Mouse (Mus musculus) heart, embryonic 11.5 days (tissue): ENCODE data around the gene Ranbp3. TPM values are rescaled to one million over a fixed set of nuclear protein-coding genes. Genes with fewer than 3 reads are reported as not detected.
A peak's percentile ranks its signal among the peaks of the same experiment; 100 is the strongest.
"Not testable (repeated sequence)": the region's sequence is repeated elsewhere in the genome, so short reads cannot be mapped to it uniquely, and the experiment has no call there.

ENCODE experiments used
- ATAC-seq: fragments of 200-750 bp; cut with Nextera tagmentation; replicated peaks from 2 replicates; pipeline ENCODE4 v1.8.0; 2017; ENCODE audit warnings: moderate library complexity; ENCODE audit not compliant: insufficient number of reproducible peaks, low FRiP score, low TSS enrichment
- H3K27ac ChIP-seq: fragments of 300-500 bp; sonication (generic); 2 replicates; pipeline ENCODE4 v1.5.1; 2014; ENCODE audit warnings: mild to moderate bottlenecking, low read depth, low read length
- H3K27me3 ChIP-seq: fragments of 300-500 bp; sonication (generic); 2 replicates; pipeline ENCODE4 v1.6.1; 2014; ENCODE audit warnings: mild to moderate bottlenecking, low read length, mixed read lengths; ENCODE audit not compliant: control insufficient read depth, insufficient read depth
- H3K36me3 ChIP-seq: fragments of 300-500 bp; sonication (generic); 2 replicates; pipeline ENCODE4 v1.6.1; 2014; ENCODE audit warnings: mild to moderate bottlenecking, low read length, moderate library complexity, mixed read lengths; ENCODE audit not compliant: control insufficient read depth, insufficient read depth
- H3K4me1 ChIP-seq: fragments of 300-500 bp; sonication (generic); 2 replicates; pipeline ENCODE4 v1.6.1; 2014; ENCODE audit warnings: low read length; ENCODE audit not compliant: control insufficient read depth, insufficient read depth
- H3K4me2 ChIP-seq: fragments of 300-500 bp; sonication (generic); 2 replicates; pipeline ENCODE4 v1.6.1; 2014; ENCODE audit warnings: mild to moderate bottlenecking, moderate library complexity
- H3K4me3 ChIP-seq: fragments of 300-500 bp; sonication (generic); 2 replicates; pipeline ENCODE4 v1.5.1; 2014; ENCODE audit warnings: low read depth, low read length
- H3K9ac ChIP-seq: fragments of 300-500 bp; sonication (generic); 2 replicates; pipeline ENCODE4 v1.6.1; 2014; ENCODE audit warnings: mild to moderate bottlenecking, low read depth, low read length, moderate library complexity
- H3K9me3 ChIP-seq: fragments of 300-500 bp; sonication (generic); replicated peaks from 2 replicates; pipeline ENCODE4 v1.6.1; 2016; ENCODE audit warnings: low read length; ENCODE audit not compliant: control insufficient read depth
- WGBS: fragments of 180-500 bp; shearing (Covaris S2); extraction: QIAGEN DNeasy Blood & Tissue Kit; methylation state at CpG from one replicate; pipeline ENCODE4 v1.1.7; 2014; ENCODE audit not compliant: insufficient replicate concordance; 5-methylcytosine and 5-hydroxymethylcytosine counted together
- polyA plus RNA-seq: library from polyadenylated mRNA; unstranded; fragments of >200 nt; fragmentation: Nextera tagmentation; extraction: Ambion mirVana; gene quantifications from 2 replicates; pipeline ENCODE4 v1.2.1, GENCODE M21; 2014

Ranbp3 gene
- 65.9 and 66.2 TPM in 2 replicates for polyA plus RNA-seq

DNA sequence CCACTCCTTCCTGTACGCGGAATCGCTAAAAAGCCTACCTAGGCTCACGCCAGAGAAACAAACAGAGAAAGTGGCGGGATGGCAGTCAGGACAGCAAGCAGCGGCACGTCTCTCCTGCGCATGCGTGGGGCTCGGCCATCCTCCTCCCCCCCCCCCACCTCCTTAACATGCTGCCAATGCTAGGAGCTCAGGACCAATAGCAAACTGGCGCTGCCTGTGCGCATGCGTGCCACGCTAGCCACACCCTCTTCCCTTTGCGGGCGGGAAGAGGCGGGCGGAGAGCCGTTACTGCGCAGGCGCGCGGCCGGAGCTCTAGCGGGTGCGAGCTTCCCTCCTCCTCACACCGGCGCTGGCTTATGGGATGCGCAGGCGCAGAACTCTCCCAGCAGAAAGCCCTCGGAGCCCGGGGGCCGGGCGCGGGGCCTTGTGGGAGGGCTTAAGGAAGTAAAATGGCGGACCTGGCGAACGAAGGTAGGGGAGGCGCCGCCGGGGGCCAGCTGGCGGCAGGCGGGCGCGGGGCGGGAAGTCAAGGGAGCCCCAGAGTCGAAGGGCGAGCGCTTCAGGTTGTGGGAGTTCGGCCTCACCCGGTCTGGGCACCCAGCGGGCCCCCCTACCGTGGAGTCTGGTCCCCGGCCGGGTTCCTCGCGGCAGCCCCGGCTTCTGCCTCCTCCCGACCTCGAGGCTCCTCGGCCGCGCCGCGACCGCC, at the start of gene Ranbp3:
Gene Ranbp3 (plus strand): TSS at position 354 of the 706 bp plus-strand sequence.
- Histone ChIP-seq H3K27me3 (no peaks in the 10 kb centered on the region), H3K4me1 (peaks cover 16% of the 10 kb centered on the region), H3K36me3 (peaks cover 9% of the 10 kb centered on the region), H3K4me2 (peak within 1 kb of the TSS; percentile 76), H3K9me3 (no peaks in the 10 kb centered on the region), H3K9ac (peak within 1 kb of the TSS; percentile 98), H3K4me3 (peak within 1 kb of the TSS; percentile 91), H3K27ac (peak within 1 kb of the TSS; percentile 85)
- peak; percentile 89 for ATAC-seq
- WGBS, result under 1% methylated on average over 62 of the region's 66 CpGs

DNA sequence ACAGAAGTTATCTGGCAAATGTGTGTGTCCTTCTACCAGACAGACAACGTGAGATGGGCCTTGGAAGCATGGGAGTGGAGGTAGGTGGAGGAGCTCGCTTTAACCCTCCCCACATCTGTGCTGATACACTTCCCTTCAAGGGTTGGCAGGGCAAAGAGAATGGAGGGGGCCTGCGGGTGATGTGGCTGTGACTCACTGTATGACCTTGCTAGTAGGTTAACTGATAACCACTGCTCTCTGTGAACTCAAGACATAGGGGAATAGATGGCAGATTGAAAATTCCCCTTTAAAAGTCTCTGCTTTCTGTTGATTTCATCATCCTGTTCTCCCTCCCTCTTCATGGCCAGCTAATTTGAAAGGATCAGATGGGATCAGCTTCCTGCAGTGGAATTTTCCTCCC, 47.6 kb upstream of the Ranbp3 start:
- Histone ChIP-seq H3K9me3 (no peaks in the 10 kb centered on the region), H3K9ac (no peak overlapping the region), H3K27me3 (no peaks in the 10 kb centered on the region), H3K36me3 (peaks cover 14% of the 10 kb centered on the region), H3K4me2 (peak overlapping the region; percentile 96), H3K4me3 (peak overlapping the region; percentile 80), H3K4me1 (peaks cover 16% of the 10 kb centered on the region), H3K27ac (no peak overlapping the region)
- 63% methylated on average over 3 of the region's 3 CpGs for WGBS
- ATAC-seq, result no peak

DNA sequence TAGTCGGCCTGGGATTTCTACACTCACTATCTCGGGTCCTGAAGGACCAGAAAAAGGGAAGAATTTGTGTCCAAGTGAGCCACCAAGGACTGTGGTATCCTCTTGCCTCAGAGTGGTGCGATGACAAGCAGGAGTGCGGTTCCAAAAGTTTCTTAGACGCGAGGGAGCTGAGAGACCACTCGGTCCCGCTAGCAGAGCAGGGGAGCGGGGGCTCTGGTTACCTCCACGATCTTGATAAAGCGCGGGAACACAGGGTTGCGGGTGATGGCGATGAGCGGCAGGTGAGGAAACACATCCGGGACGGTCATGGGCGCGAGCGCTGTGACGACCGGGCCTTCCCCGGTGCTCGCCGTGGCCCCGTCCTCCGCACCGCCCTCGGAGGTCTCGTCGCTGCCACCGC, 46.8 kb upstream of the Ranbp3 start:
- no peak; the same call in 1 of the 2 replicates for ATAC-seq
- peak overlapping the region; percentile 38; the same call in 1 of the 2 replicates for H3K27ac ChIP-seq
- under 1% methylated on average over 25 of the region's 32 CpGs for WGBS

DNA sequence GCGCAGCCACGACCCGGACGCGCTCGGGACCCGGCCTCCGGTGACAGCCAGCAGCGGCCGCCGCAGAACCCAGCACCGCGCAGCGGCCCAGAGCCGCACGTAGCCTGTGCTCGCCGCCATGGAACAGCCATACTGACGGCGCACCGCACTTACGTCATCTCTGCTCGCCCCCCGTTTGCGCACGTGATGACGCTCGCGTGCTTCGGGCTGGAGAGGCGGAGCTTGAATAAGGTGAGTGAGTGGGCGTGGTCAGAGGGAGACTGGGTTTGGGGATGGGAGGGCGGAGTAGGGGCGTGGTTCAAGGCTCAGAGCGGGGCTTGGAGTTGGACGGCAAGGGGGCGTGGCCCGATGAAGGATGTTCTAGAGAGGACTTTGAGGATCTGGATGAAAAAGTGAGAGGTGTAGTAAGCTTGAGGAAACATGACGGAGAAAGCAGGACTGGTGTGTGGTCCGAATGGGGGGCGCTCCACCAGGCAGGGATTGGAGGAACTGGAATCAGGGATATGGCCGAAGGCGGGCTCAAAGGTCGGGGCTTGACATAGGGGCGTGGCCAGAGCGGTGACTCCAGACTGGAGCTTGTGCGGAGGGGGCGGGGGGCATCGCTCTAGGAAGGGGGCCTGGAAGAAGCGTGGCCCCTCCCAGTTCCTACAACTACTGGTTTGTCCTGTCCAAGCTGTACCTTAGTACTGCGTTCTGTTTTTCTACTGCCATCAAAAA, 46.2 kb upstream of the Ranbp3 start, which contains the start of gene Lonp1:
Gene Lonp1 (minus strand): TSS at position 134 of the 717 bp plus-strand sequence.
- no peaks in the 10 kb centered on the region for H3K9me3 ChIP-seq
- peak within 1 kb of the TSS; percentile 80 for H3K4me3 ChIP-seq
- peaks cover 5% of the 10 kb centered on the region; the same call in 1 of the 2 replicates for H3K36me3 ChIP-seq
- H3K4me1 ChIP-seq, result peaks cover 16% of the 10 kb centered on the region
- H3K27ac ChIP-seq, result peak within 1 kb of the TSS; percentile 38
- H3K9ac ChIP-seq, result peak within 1 kb of the TSS; percentile 81
- peak within 1 kb of the TSS; percentile 96 for H3K4me2 ChIP-seq
- H3K27me3 ChIP-seq, result no peaks in the 10 kb centered on the region
- peak; percentile 92 for ATAC-seq
- under 1% methylated on average over 51 of the region's 51 CpGs for WGBS

More for the DNA sequence above, 46.8 kb upstream of the Ranbp3 start:
- peak overlapping the region; percentile 80 for H3K4me3 ChIP-seq
- H3K27me3 ChIP-seq, result no peaks in the 10 kb centered on the region
- H3K4me2 ChIP-seq, result peak overlapping the region; percentile 96
- H3K9me3 ChIP-seq, result no peaks in the 10 kb centered on the region
- peak overlapping the region; percentile 81 for H3K9ac ChIP-seq
- H3K4me1 ChIP-seq, result peaks cover 16% of the 10 kb centered on the region
- H3K36me3 ChIP-seq, result peaks cover 9% of the 10 kb centered on the region

DNA sequence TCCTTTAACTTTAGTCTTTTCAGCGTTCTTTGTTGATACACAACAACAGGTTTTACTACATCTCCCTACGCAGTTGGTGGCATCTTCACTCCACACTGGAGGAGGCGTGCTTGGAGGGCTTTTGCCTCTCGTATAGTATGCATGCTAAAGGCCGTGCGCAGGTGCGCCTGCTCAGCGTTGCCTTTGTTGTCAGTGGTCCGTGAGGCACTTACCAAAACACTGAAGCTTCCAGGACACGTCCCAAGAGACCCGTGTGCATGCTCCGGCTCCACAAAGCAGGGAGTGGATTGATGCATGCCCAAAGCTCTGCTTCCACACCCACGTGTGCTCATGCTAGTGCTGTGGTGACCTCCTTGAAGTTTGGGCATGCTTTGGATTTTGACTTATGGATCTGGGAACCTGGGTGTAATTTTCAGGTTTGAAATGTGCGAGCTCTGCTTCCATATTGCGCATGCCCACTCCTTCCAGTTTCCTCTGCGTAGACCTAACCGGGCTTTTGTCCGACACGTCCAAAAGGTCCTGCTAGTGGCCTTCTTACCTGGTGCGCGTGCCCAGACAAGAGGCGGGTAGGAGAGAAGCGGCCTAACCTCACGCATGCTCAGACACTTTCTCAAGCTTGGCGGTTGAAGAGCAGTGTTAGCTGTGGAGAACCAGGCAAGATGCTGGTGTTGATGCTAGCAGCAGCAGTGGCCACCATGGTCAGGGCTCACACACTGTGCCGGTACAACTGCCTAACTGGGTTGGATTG, 45.4 kb upstream of the Ranbp3 start, which contains the start of gene Catsperd:
Gene Catsperd (plus strand): TSS at position 614 of the 748 bp plus-strand sequence.
- Histone ChIP-seq H3K4me3 (peak within 1 kb of the TSS; percentile 80), H3K9me3 (no peaks in the 10 kb centered on the region), H3K36me3 (peaks cover 5% of the 10 kb centered on the region; the same call in 1 of the 2 replicates), H3K27me3 (no peaks in the 10 kb centered on the region), H3K27ac (peak within 1 kb of the TSS; percentile 38), H3K4me1 (peaks cover 16% of the 10 kb centered on the region), H3K4me2 (peak within 1 kb of the TSS; percentile 96), H3K9ac (peak within 1 kb of the TSS; percentile 81)
- ATAC-seq, result no peak; the same call in 1 of the 2 replicates
- 11% methylated on average over 26 of the region's 26 CpGs for WGBS

DNA sequence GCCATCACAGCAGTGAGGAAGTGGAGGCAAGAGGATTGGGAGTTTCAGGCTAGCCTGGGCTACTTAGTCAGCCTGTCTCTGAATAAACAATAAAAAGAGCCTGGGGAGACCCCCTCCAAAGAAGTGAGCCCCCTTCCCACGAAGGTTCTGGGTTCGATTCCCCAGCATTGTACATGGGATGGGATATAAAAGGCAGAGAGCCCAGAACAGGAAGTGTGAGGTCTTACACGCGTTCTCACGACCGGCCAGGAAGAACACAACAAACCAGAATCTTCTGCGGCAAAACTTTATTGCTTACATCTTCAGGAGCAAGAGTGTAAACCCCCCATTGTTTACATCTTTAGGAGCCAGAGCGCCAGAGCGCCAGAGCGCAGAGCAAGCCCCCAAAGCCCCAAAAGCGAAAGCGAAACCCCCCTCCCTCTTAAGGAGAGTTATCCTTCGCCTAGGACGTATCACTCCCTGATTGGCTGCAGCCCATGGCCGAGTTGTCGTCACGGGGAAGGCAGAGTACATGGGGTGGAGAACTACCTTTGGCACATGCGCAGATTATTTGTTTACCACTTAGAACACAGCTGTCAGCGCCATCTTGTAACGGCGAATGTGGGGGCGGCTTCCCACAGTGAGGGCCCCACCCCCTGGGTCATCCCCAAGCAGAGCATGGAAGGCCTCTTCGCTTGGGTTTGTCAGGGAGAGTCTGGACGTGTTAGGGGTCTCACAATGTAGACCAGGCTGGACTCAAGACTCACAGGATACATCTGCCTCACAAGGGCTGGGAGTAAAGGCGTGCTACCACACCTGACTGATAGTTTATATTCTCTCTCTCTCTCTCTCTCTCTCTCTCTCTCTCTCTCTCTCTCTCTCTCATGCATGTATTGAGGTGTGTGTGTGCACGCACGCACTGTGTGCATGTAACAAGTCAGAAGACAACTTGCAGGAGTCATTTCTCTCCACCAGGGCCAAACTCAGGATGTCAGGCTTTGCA, 43.0 kb upstream of the Ranbp3 start:
- H3K4me2 ChIP-seq, ATAC-seq, H3K9me3 ChIP-seq, H3K36me3 ChIP-seq, H3K4me3 ChIP-seq, H3K27me3 ChIP-seq, H3K27ac ChIP-seq, H3K9ac ChIP-seq: not testable (repeated sequence)
- 79% methylated on average over 27 of the region's 27 CpGs for WGBS
- H3K4me1 ChIP-seq, result peaks cover 15% of the 10 kb centered on the region

DNA sequence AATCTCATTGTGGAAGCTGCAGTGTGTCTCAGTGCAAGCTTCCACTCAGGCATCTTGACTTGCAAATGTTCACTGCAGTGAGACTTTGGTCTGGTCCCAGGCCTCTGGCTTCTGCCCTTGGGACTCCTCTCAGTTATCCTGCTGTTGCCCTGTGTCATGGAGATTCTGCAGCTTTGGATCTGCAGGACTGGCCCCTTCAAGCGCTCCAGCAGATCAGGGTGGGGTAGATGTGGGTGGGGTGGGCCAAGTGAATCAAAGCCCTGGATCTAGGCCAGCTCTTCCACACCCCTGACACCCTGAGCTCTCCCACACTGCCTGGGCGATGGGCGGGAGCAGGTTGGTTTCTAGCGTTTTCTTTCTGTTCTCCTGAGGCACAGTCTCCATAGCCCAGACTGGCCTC, 41.3 kb upstream of the Ranbp3 start:
- H3K36me3 ChIP-seq, result no peaks in the 10 kb centered on the region
- WGBS, result 62% methylated on average over 4 of the region's 4 CpGs
- no peak for ATAC-seq

More for the DNA sequence above, 41.3 kb upstream of the Ranbp3 start:
- no peaks in the 10 kb centered on the region for H3K9me3 ChIP-seq
- no peak overlapping the region for H3K9ac ChIP-seq
- no peak overlapping the region for H3K4me2 ChIP-seq
- H3K4me3 ChIP-seq, result no peak overlapping the region
- H3K27ac ChIP-seq, result no peak overlapping the region
- peaks cover 5% of the 10 kb centered on the region; the same call in 1 of the 2 replicates for H3K4me1 ChIP-seq
- H3K27me3 ChIP-seq, result no peaks in the 10 kb centered on the region
